Mouse (Mus musculus) subcutaneous adipose tissue, adult 2 months (tissue): ENCODE results near the gene Lix1l. TPM values are rescaled to one million over a fixed set of nuclear protein-coding genes. Genes with fewer than 3 reads are reported as not detected.

Source experiments
- polyA plus RNA-seq: library from polyadenylated mRNA; depleted of rRNA; stranded (reverse); fragments of >200 nt; gene quantifications from 2 replicates; pipeline ENCODE4 v1.2.3, GENCODE M21; 2012; ENCODE audit warnings: low replicate concordance; rRNA removed

Lix1l gene
- polyA plus RNA-seq = 32.1 and 54.9 TPM in 2 replicates

GRCm38 (mm10) chr3:96600639-96601250 is at the start of gene Lix1l:
Gene Lix1l, plus strand, starts transcription at chr3:96601149.

DNA sequence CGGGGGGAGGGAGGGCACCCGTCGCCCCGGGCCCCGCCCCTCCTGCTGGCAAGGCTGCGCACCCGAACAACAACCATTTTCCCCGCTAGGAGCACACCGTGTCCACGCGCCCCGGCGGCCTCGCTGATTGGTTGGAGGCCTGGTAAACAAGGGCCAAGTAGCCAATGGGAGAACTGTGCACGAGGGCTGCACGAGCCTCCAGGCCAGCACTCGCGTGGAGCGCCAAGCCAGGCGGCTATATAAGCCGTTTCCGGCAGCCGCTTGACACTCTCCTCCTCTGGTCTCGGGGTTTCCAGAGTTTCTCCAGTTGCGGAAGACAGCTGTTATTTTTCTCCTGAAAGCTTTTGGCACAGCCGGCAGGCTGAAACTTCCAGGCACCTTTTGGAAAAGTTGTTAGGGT is 43.3 kb upstream of the Lix1l start, which contains the start of gene Txnip:
TSS of gene Txnip (plus strand) at position 264 of the 400 bp plus-strand sequence.

GRCm38 (mm10) chr3:96576690-96577541 is 24.0 kb upstream of the Lix1l start, which contains the start of gene Gm16253:
Gene Gm16253, plus strand, starts transcription at chr3:96576984.

DNA sequence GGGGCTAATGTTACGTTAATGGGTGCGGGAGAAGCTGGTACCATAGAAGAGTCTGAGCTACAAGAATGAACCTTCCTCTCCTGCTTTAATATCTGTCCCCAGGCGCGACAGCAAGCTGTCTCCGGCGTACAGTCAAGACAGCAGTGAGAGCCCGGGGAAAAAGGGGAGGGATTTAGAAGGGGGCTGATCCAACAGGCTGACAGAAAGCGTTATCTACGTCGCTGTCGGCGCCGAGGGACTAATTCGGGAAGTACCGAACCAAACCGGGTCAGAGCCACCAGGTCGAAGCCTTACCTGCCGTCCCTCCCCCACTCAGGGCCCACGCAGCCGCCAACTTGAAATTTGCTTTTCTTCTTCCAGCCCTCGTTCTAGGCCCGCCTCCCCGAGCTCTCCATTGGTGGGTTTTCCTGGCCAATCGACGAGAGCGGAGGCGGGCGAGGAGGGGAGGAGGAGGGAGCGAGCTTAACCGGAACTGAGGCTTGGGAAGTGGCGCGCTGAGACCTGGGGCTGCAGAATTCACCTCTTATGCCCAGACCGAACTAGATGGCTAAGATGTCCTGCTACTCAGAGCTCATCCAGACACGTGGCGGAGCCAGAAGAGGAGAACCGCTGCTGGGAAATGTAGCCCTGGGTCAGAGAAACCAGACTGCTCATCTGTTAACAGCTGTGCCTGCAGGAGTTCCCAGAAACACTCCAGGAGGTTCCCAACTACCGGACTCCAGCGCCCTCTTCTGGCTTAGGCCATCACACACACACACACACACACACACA is 7.0 kb upstream of the Lix1l start, which contains the start of gene Polr3gl:
TSS of gene Polr3gl (minus strand) at position 392 of the 771 bp plus-strand sequence.

GRCm38 (mm10) chr3:96596228-96596707 is 4.7 kb upstream of the Lix1l start, which contains the start of gene Ankrd34a:
Gene Ankrd34a, plus strand, starts transcription at chr3:96596636.

DNA sequence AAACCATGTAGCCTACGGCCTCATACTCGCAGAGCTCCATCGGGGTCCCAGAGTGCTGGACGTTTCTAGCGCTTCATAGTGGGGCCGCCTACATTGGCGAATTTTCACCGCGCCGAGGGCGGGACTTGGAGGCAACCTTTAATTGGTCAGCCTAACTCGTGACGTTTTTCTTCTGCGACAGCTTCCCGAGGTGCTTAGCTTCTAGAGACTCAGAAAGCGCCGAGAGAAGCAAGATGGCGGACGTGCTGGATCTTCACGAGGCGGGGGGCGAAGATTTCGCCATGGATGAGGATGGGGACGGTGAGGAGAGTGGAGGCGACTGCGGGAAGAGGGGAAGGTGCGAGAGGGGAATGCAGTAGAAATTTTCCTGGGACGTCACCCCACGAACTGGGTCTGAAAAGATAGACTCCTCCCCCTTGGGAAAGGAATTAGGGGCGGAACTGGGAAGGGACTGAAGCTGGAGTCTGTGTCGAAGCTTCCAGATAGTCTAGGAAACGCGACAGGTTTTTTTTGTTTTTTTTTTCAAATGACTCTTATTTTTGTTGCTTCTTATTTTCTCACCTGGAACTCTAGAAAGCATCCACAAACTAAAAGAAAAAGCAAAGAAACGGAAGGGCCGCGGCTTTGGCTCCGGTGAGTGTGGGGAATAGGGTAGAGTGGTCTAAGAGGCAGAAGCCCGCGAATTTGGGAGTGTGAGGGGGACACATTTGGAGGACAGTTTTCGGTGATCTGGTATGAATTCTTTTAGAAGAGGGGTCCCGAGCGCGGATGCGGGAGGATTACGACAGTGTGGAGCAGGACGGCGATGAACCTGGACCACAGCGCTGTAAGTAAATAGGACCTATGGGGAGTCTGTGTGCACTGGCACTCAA is 29.0 kb downstream of the Lix1l start, which contains the start of gene Rbm8a:
TSS of gene Rbm8a (plus strand) at position 205 of the 872 bp plus-strand sequence.

GRCm38 (mm10) chr3:96634928-96635879 is 34.3 kb downstream of the Lix1l start, which contains the start of the genes Pex11b and Gm42957:
Gene Pex11b, plus strand, starts transcription at chr3:96635376.
Gene Gm42957, plus strand, starts transcription at chr3:96635474.

GRCm38 (mm10) chr3:96645018-96645649 is 44.2 kb downstream of the Lix1l start, which contains the start of gene Itga10:
Gene Itga10, plus strand, starts transcription at chr3:96645584.

DNA sequence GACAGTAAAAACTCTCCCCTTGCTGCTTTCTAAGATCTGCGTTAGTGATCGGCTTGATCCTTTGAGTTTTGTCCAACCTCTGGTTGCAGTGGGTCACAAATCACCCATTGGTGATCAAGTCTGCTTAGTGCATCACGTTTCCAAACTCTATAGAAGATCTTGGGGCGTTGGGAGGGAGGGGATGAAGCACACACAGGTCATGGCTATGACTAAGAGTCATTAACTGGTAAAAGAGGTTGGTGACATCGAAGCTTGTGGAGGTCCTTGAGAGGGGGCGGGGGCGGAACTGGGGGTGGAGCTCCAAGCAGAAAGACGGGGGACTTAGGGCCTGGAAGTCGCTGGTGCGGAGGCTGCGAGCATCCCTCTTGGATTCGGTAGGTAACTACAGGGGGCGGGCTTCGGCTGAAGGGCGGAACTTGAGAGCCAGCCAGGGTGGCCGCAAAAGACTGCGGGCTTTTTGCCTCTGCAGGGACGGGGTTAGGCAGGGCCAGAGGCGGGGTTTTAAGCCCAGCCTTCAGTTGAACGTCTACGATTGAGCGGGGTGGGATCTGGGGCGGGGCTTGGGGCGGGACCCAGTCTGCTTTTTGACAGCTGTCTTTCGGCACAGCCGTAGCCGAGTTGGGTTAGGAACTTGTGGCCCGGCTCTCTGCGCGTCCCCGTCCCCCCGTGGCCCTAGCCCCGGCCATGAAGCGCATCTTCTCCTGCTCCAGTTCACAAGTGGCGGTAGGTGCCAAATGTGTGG is 68.9 kb downstream of the Lix1l start, which contains the start of gene Ankrd35:
TSS of gene Ankrd35 (plus strand) at position 405 of the 742 bp plus-strand sequence.

Other genes starting within 250 kb of the Lix1l start
- not detected in 2 replicates for gene BC107364, start 148.8 kb upstream of the Lix1l start, polyA plus RNA-seq
- gene Hfe2, start 76.0 kb upstream of the Lix1l start, polyA plus RNA-seq = 1.1 and 2.2 TPM in 2 replicates
- 658 and 2,424 TPM in 2 replicates for gene Txnip, start 43.2 kb upstream of the Lix1l start, polyA plus RNA-seq
- not detected in 2 replicates for gene Gm16253, start 24.2 kb upstream of the Lix1l start, polyA plus RNA-seq
- gene Polr3gl, start 7.0 kb upstream of the Lix1l start, polyA plus RNA-seq = 19.1 and 23.0 TPM in 2 replicates
- 0.47 and 3.2 TPM in 2 replicates for gene Ankrd34a, start 4.5 kb upstream of the Lix1l start, polyA plus RNA-seq
- 6.5 and 11.3 TPM in 2 replicates for gene Rbm8a, start 28.8 kb downstream of the Lix1l start, polyA plus RNA-seq
- gene Pex11b, start 34.2 kb downstream of the Lix1l start, polyA plus RNA-seq = 65.1 and 70.1 TPM in 2 replicates
- 0.20 and 0.36 TPM in 2 replicates for gene Gm42957, start 34.3 kb downstream of the Lix1l start, polyA plus RNA-seq
- gene Itga10, start 44.4 kb downstream of the Lix1l start, polyA plus RNA-seq = 3.0 and 6.4 TPM in 2 replicates
- gene Ankrd35, start 69.0 kb downstream of the Lix1l start, polyA plus RNA-seq = 2.7 and 7.8 TPM in 2 replicates
- gene Pias3, start 95.2 kb downstream of the Lix1l start, polyA plus RNA-seq = 39.3 and 72.2 TPM in 2 replicates
- 2.6 and 4.0 TPM in 2 replicates for gene Nudt17, start 107.4 kb downstream of the Lix1l start, polyA plus RNA-seq
- gene Polr3c, start 126.5 kb downstream of the Lix1l start, polyA plus RNA-seq = 30.5 and 35.1 TPM in 2 replicates
- gene Rnf115, start 126.5 kb downstream of the Lix1l start, polyA plus RNA-seq = 15.7 and 20.7 TPM in 2 replicates
- 0.10 TPM in 1 of 2 replicates, not detected in the other for gene Pdzk1, start 228.1 kb downstream of the Lix1l start, polyA plus RNA-seq
- 0.20 and 0.89 TPM in 2 replicates for gene Cd160, start 228.2 kb downstream of the Lix1l start, polyA plus RNA-seq